Mouse (Mus musculus) urinary bladder, postnatal 0 days (tissue): Measurements from ENCODE around the gene Hcfc1r1. TPM values are rescaled to one million over a fixed set of nuclear protein-coding genes. Genes with fewer than 3 reads are reported as not detected.

Experiments used
- polyA plus RNA-seq: library from polyadenylated mRNA; unstranded; fragments of >200 nt; fragmentation: Nextera tagmentation; extraction: Ambion mirVana; gene quantifications from 2 replicates; pipeline ENCODE4 v1.2.1, GENCODE M21; 2015

Hcfc1r1 gene
- polyA plus RNA-seq, result 272 and 288 TPM in 2 replicates

GRCm38 (mm10) chr17:23673424-23674073 is at the start of gene Hcfc1r1, which contains the start of gene Thoc6:
TSS of gene Hcfc1r1 (plus strand) at chr17:23673596.
TSS of gene Thoc6 (minus strand) at chr17:23673882.

GRCm38 (mm10) chr17:23644613-23645495 is 28.5 kb upstream of the Hcfc1r1 start, which contains the start of gene Mmp25:
TSS of gene Mmp25 (minus strand) at chr17:23645277.

GRCm38 (mm10) chr17:23660117-23660875 is 13.1 kb upstream of the Hcfc1r1 start, which contains the start of gene Bicdl2:
TSS of gene Bicdl2 (plus strand) at chr17:23660506.

GRCm38 (mm10) chr17:23677236-23677679 is 3.9 kb downstream of the Hcfc1r1 start, which contains the start of gene Tnfrsf12a:
TSS of gene Tnfrsf12a (minus strand) at chr17:23677468.

GRCm38 (mm10) chr17:23679127-23679835 is 5.9 kb downstream of the Hcfc1r1 start, which contains the start of gene Cldn6:
TSS of gene Cldn6 (plus strand) at chr17:23679249.

GRCm38 (mm10) chr17:23683856-23684672 is 10.7 kb downstream of the Hcfc1r1 start, which contains the start of gene Cldn9:
TSS of gene Cldn9 (minus strand) at chr17:23684026.

GRCm38 (mm10) chr17:23722376-23723125 is 49.2 kb downstream of the Hcfc1r1 start, which contains the start of gene 1520401A03Rik:
TSS of gene 1520401A03Rik (minus strand) at chr17:23722783.

Other genes starting within 250 kb of the Hcfc1r1 start
- not detected in 2 replicates for gene Vmn2r117, start 193.9 kb upstream of the Hcfc1r1 start, polyA plus RNA-seq
- 8.0 TPM in 2 replicates for gene Zfp213, start 109.4 kb upstream of the Hcfc1r1 start, polyA plus RNA-seq
- 4.9 and 5.1 TPM in 2 replicates for gene Zfp13, start 74.1 kb upstream of the Hcfc1r1 start, polyA plus RNA-seq
- not detected in 2 replicates for gene Zscan10, start 72.7 kb upstream of the Hcfc1r1 start, polyA plus RNA-seq
- 0.11 and 0.14 TPM in 2 replicates for gene Mmp25, start 28.3 kb upstream of the Hcfc1r1 start, polyA plus RNA-seq
- 6.3 and 8.5 TPM in 2 replicates for gene Bicdl2, start 13.1 kb upstream of the Hcfc1r1 start, polyA plus RNA-seq
- 18.7 and 18.8 TPM in 2 replicates for gene Thoc6, start 286 bp downstream of the Hcfc1r1 start, polyA plus RNA-seq
- gene Tnfrsf12a, start 3.9 kb downstream of the Hcfc1r1 start, polyA plus RNA-seq, result 82.9 and 116 TPM in 2 replicates
- gene Cldn6, start 5.7 kb downstream of the Hcfc1r1 start, polyA plus RNA-seq, result 0.15 and 0.33 TPM in 2 replicates
- not detected in 2 replicates for gene Cldn9, start 10.4 kb downstream of the Hcfc1r1 start, polyA plus RNA-seq
- 0.04 TPM in 1 of 2 replicates, not detected in the other for gene 1520401A03Rik, start 49.2 kb downstream of the Hcfc1r1 start, polyA plus RNA-seq
- gene Pkmyt1, start 52.7 kb downstream of the Hcfc1r1 start, polyA plus RNA-seq, result 19.7 and 21.9 TPM in 2 replicates
- gene Paqr4, start 67.3 kb downstream of the Hcfc1r1 start, polyA plus RNA-seq, result 21.7 and 28.3 TPM in 2 replicates
- 0.07 and 0.13 TPM in 2 replicates for gene Kremen2, start 72.2 kb downstream of the Hcfc1r1 start, polyA plus RNA-seq
- 26.5 and 28.3 TPM in 2 replicates for gene Flywch1, start 98.0 kb downstream of the Hcfc1r1 start, polyA plus RNA-seq
- 11.5 and 14.0 TPM in 2 replicates for gene Flywch2, start 112.5 kb downstream of the Hcfc1r1 start, polyA plus RNA-seq
- gene Srrm2, start 116.9 kb downstream of the Hcfc1r1 start, polyA plus RNA-seq, result 230 and 239 TPM in 2 replicates
- gene Elob, start 155.5 kb downstream of the Hcfc1r1 start, polyA plus RNA-seq, result 1,134 TPM in 2 replicates
- gene Prss33, start 162.5 kb downstream of the Hcfc1r1 start, polyA plus RNA-seq, result not detected in 2 replicates
- 1.1 and 1.5 TPM in 2 replicates for gene Prss32, start 170.3 kb downstream of the Hcfc1r1 start, polyA plus RNA-seq
- gene Prss41, start 170.6 kb downstream of the Hcfc1r1 start, polyA plus RNA-seq, result 0.12 TPM in 1 of 2 replicates, not detected in the other
- gene Prss21, start 194.5 kb downstream of the Hcfc1r1 start, polyA plus RNA-seq, result not detected in 2 replicates
- not detected in 2 replicates for gene Dcpp1, start 207.3 kb downstream of the Hcfc1r1 start, polyA plus RNA-seq
- not detected in 2 replicates for gene Dcpp2, start 207.3 kb downstream of the Hcfc1r1 start, polyA plus RNA-seq
- gene Dcpp3, start 243.9 kb downstream of the Hcfc1r1 start, polyA plus RNA-seq, result not detected in 2 replicates